Mouse (Mus musculus): ENCODE data around the gene Tmem184c.

GRCm38 (mm10) chr8:77552491-77552890 is 58.0 kb downstream of the Tmem184c start:
- TF ChIP-seq CTCF (IDR thresholded peaks at IDR 0.05; ENCODE audit: low read depth) (no peak), EP300 (IDR thresholded peaks at IDR 0.05; ENCODE audit: low read depth) (no peak)
